Mouse (Mus musculus): Measurements from ENCODE around the gene Khdrbs2. TPM values are rescaled to one million over a fixed set of nuclear protein-coding genes. Genes with fewer than 3 reads are reported as not detected.

Gene Khdrbs2
- total RNA-seq, 2 experiments from 2014 or later: 14.1 to 15.2 TPM

- no peak for DNase-seq (ENCODE audit: extremely low spot score in 1 of 2, low spot score in 2 of 2)
- intact Hi-C loops (cut with DNase I): no loop called here
These were observed 528.8 kb downstream of the Khdrbs2 start for GRCm38 (mm10) chr1:32701267-32701666.
